Mouse (Mus musculus) megakaryocyte-erythroid progenitor cell, adult 5 weeks (primary cell): Measurements from ENCODE around the gene Tor4a. TPM values are rescaled to one million over a fixed set of nuclear protein-coding genes. Genes with fewer than 3 reads are reported as not detected.

ENCODE experiments used
- polyA plus RNA-seq: library from polyadenylated mRNA; stranded (reverse); fragments of >175 nt; gene quantifications from 2 replicates; pipeline ENCODE4 v1.2.3, GENCODE M21; 2012

The Tor4a gene
- polyA plus RNA-seq = 8.8 and 14.5 TPM in 2 replicates

GRCm38 (mm10) chr2:25196172-25196954 is at the start of gene Tor4a:
TSS of gene Tor4a (minus strand) at chr2:25196886.

GRCm38 (mm10) chr2:25242101-25242506 is 45.4 kb upstream of the Tor4a start, which contains the start of the genes Rnf208 and Cysrt1:
TSS of gene Rnf208 (plus strand) at chr2:25242255.
TSS of gene Cysrt1 (minus strand) at chr2:25242452.

GRCm38 (mm10) chr2:25236614-25237013 is 39.9 kb upstream of the Tor4a start, which contains the start of gene Rnf224:
TSS of gene Rnf224 (minus strand) at chr2:25236787.

GRCm38 (mm10) chr2:25234050-25234449 is 37.4 kb upstream of the Tor4a start, which contains the start of gene Slc34a3:
TSS of gene Slc34a3 (minus strand) at chr2:25234364.

GRCm38 (mm10) chr2:25224492-25224765 is 27.7 kb upstream of the Tor4a start, which contains the start of gene Tubb4b:
TSS of gene Tubb4b (minus strand) at chr2:25224702.

GRCm38 (mm10) chr2:25218445-25218844 is 21.8 kb upstream of the Tor4a start, which contains the start of gene Fam166a:
TSS of gene Fam166a (plus strand) at chr2:25218745.

GRCm38 (mm10) chr2:25214444-25214843 is 17.8 kb upstream of the Tor4a start, which contains the start of gene Stpg3:
TSS of gene Stpg3 (minus strand) at chr2:25214637.

GRCm38 (mm10) chr2:25211121-25211670 is 14.5 kb upstream of the Tor4a start, which contains the start of gene Nelfb:
TSS of gene Nelfb (minus strand) at chr2:25211489.

GRCm38 (mm10) chr2:25180478-25180903 is 16.2 kb downstream of the Tor4a start, which contains the start of gene Nrarp:
TSS of gene Nrarp (plus strand) at chr2:25180758.

Other genes starting within 250 kb of the Tor4a start
- 11.1 and 13.2 TPM in 2 replicates for gene Zmynd19, start 247.1 kb downstream of the Tor4a start, polyA plus RNA-seq
- gene Dph7, start 234.5 kb downstream of the Tor4a start, polyA plus RNA-seq = 20.1 and 24.2 TPM in 2 replicates
- gene Mrpl41, start 221.8 kb downstream of the Tor4a start, polyA plus RNA-seq = 47.1 and 48.8 TPM in 2 replicates
- gene Pnpla7, start 220.9 kb downstream of the Tor4a start, polyA plus RNA-seq = 11.5 and 13.6 TPM in 2 replicates
- 19.1 and 31.9 TPM in 2 replicates for gene Nsmf, start 142.5 kb downstream of the Tor4a start, polyA plus RNA-seq
- gene Entpd8, start 116.6 kb downstream of the Tor4a start, polyA plus RNA-seq = not detected in 2 replicates
- gene Noxa1, start 101.7 kb downstream of the Tor4a start, polyA plus RNA-seq = 0.03 and 0.15 TPM in 2 replicates
- gene Nrarp, start 16.1 kb downstream of the Tor4a start, polyA plus RNA-seq = 4.1 and 6.7 TPM in 2 replicates
- 26.8 and 30.3 TPM in 2 replicates for gene Nelfb, start 14.6 kb upstream of the Tor4a start, polyA plus RNA-seq
- gene Stpg3, start 17.8 kb upstream of the Tor4a start, polyA plus RNA-seq = 0.09 and 0.26 TPM in 2 replicates
- gene Fam166a, start 21.9 kb upstream of the Tor4a start, polyA plus RNA-seq = 0.07 and 0.15 TPM in 2 replicates
- gene Tubb4b, start 27.8 kb upstream of the Tor4a start, polyA plus RNA-seq = 382 and 509 TPM in 2 replicates
- not detected in 2 replicates for gene Slc34a3, start 37.5 kb upstream of the Tor4a start, polyA plus RNA-seq
- gene Rnf224, start 39.9 kb upstream of the Tor4a start, polyA plus RNA-seq = 0.12 and 0.18 TPM in 2 replicates
- gene Rnf208, start 45.4 kb upstream of the Tor4a start, polyA plus RNA-seq = 8.5 and 13.7 TPM in 2 replicates
- 0.22 TPM in 1 of 2 replicates, not detected in the other for gene Cysrt1, start 45.6 kb upstream of the Tor4a start, polyA plus RNA-seq
- gene AL732309.1, start 50.0 kb upstream of the Tor4a start, polyA plus RNA-seq = 2.8 TPM in 1 of 2 replicates, not detected in the other
- gene Tmem203, start 58.6 kb upstream of the Tor4a start, polyA plus RNA-seq = 7.3 and 8.5 TPM in 2 replicates
- 58.1 and 64.5 TPM in 2 replicates for gene Tprn, start 65.7 kb upstream of the Tor4a start, polyA plus RNA-seq
- gene Ssna1, start 75.6 kb upstream of the Tor4a start, polyA plus RNA-seq = 223 and 227 TPM in 2 replicates
- 23.1 and 24.8 TPM in 2 replicates for gene Anapc2, start 75.6 kb upstream of the Tor4a start, polyA plus RNA-seq
- not detected in 2 replicates for gene Tmem210, start 91.3 kb upstream of the Tor4a start, polyA plus RNA-seq
- gene Lrrc26, start 93.0 kb upstream of the Tor4a start, polyA plus RNA-seq = not detected in 2 replicates
- gene Grin1, start 122.3 kb upstream of the Tor4a start, polyA plus RNA-seq = 0.01 and 0.02 TPM in 2 replicates
- gene Man1b1, start 135.5 kb upstream of the Tor4a start, polyA plus RNA-seq = 27.2 and 28.1 TPM in 2 replicates
- gene Dpp7, start 159.5 kb upstream of the Tor4a start, polyA plus RNA-seq = 6.3 and 7.2 TPM in 2 replicates
- 16.7 and 24.2 TPM in 2 replicates for gene Uap1l1, start 168.8 kb upstream of the Tor4a start, polyA plus RNA-seq
- 35.8 and 46.8 TPM in 2 replicates for gene Sapcd2, start 175.4 kb upstream of the Tor4a start, polyA plus RNA-seq
- gene Entpd2, start 199.0 kb upstream of the Tor4a start, polyA plus RNA-seq = 0.09 and 0.39 TPM in 2 replicates
- gene Npdc1, start 202.5 kb upstream of the Tor4a start, polyA plus RNA-seq = 2.3 and 6.0 TPM in 2 replicates
- gene Fut7, start 226.4 kb upstream of the Tor4a start, polyA plus RNA-seq = 19.2 and 28.1 TPM in 2 replicates
- 58.0 and 85.3 TPM in 2 replicates for gene Abca2, start 231.8 kb upstream of the Tor4a start, polyA plus RNA-seq